Mouse (Mus musculus) heart, postnatal 0 days (tissue): ENCODE results near the gene Dmrt2.

Experiments
- CTCF ChIP-seq: IDR thresholded peaks from 2 replicates; pipeline ENCODE4 v1.5.1; 2016; ENCODE audit warnings: antibody characterized with exemption, control low read depth, low read depth
- EP300 ChIP-seq: IDR thresholded peaks from 2 replicates; pipeline ENCODE4 v1.6.1; 2016; ENCODE audit warnings: antibody characterized with exemption, low read depth

GRCm38 (mm10) chr19:25722616-25723015, 50.4 kb downstream of the Dmrt2 start:
- TF ChIP-seq CTCF = no peak
- TF ChIP-seq EP300 = no peak
